Mouse (Mus musculus): ENCODE measurements at regions not wholly inside any gene's neighbourhood (a gene's known extent, or its start where the extent isn't known, plus 50 kb on each side); places are given as distances from the start of the nearest gene placed in this dataset.
"Not testable (repeated sequence)": the region's sequence is repeated elsewhere in the genome, so short reads cannot be mapped to it uniquely, and the experiment has no call there.

DNA sequence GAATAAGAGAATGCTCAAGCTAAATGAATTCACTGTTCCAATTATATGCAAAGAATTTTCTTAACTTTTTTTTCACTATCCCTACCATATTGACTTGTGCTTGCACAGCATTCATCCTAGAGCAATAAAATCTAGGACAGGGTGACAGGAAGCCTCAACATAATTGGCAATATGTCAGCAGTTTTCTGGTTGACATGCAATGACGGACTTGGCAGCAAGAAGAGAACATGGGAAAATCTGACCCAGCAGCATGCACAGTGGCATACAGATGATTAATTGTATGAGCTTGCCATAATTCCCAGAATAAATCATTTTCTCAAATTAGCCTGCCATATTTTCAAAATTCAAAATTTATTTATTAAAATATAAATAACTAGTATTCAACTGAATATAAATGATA, 152.7 kb downstream of the Amy2a5 start:
- DNase-seq = peak; percentile 20 to 41

DNA sequence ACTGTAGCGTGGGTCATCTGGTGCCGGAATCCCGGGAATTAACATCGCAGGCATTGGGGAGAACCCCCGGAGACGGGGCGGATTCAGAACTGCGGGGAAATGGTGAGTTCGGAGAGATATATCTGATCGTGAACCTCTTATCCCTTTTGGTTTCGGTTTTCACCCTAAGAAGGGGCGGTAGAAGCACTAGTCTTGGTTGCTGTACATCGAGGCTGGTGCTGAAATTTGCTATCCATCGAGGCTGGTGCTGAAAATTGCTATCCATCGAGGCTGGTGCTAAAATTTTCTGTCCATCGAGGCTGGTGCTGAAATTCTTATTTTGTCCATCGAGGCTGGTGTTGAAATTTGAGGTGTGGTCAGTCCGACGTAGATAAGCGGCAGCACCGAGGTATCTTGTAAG, 167.8 kb downstream of the Amy2a5 start:
- DNase-seq = not testable (repeated sequence)

GRCm38 (mm10) chr3:113080704-113081103, 177.9 kb downstream of the Amy2a5 start:
- peak; percentile 80 to 85 for DNase-seq
